Mouse (Mus musculus) kidney, embryonic 16.5 days (tissue): ENCODE results near the gene Rheb. TPM values are rescaled to one million over a fixed set of nuclear protein-coding genes. Genes with fewer than 3 reads are reported as not detected.

Experiments used
- ATAC-seq: fragments of 200-750 bp; cut with Nextera tagmentation; 2 replicates; pipeline ENCODE4 v1.8.0; 2017; ENCODE audit warnings: moderate TSS enrichment; ENCODE audit not compliant: low FRiP score, low TSS enrichment
- H3K27ac ChIP-seq: fragments of 300-500 bp; sonication (generic); 2 replicates; pipeline ENCODE4 v1.5.1; 2014; ENCODE audit warnings: low read length
- H3K27me3 ChIP-seq: fragments of 300-500 bp; sonication (generic); 2 replicates; pipeline ENCODE4 v1.6.1; 2014; ENCODE audit warnings: low read length, control low read depth, mixed read lengths; ENCODE audit not compliant: insufficient read depth
- H3K36me3 ChIP-seq: fragments of 300-500 bp; sonication (generic); 2 replicates; pipeline ENCODE4 v1.6.1; 2014; ENCODE audit warnings: low read length, control low read depth, mixed read lengths; ENCODE audit not compliant: insufficient read depth
- H3K4me1 ChIP-seq: fragments of 300-500 bp; sonication (generic); 2 replicates; pipeline ENCODE4 v1.6.1; 2014; ENCODE audit warnings: low read length, control low read depth, mixed read lengths; ENCODE audit not compliant: insufficient read depth
- H3K4me2 ChIP-seq: fragments of 300-500 bp; sonication (generic); replicated peaks from 2 replicates; pipeline ENCODE4 v1.6.1; 2014; ENCODE audit warnings: low read depth, low read length
- H3K4me3 ChIP-seq: fragments of 300-500 bp; sonication (generic); 2 replicates; pipeline ENCODE4 v1.5.1; 2014; ENCODE audit warnings: mild to moderate bottlenecking, low read length
- H3K9ac ChIP-seq: fragments of 300-500 bp; sonication (generic); replicated peaks from 2 replicates; pipeline ENCODE4 v1.6.1; 2014; ENCODE audit warnings: low read length
- H3K9me3 ChIP-seq: fragments of 300-500 bp; sonication (generic); 2 replicates; pipeline ENCODE4 v1.6.1; 2016; ENCODE audit warnings: low read length, control low read depth
- WGBS: fragments of 180-500 bp; shearing (Covaris S2); extraction: QIAGEN DNeasy Blood & Tissue Kit; methylation state at CpG from one replicate; pipeline ENCODE4 v1.1.7; 2014; 5-methylcytosine and 5-hydroxymethylcytosine counted together
- polyA plus RNA-seq: library from polyadenylated mRNA; unstranded; fragments of >200 nt; fragmentation: Nextera tagmentation; extraction: Ambion mirVana; gene quantifications from 2 replicates; pipeline ENCODE4 v1.2.1, GENCODE M21; 2015

Rheb gene
- polyA plus RNA-seq, result 208 and 209 TPM in 2 replicates

DNA sequence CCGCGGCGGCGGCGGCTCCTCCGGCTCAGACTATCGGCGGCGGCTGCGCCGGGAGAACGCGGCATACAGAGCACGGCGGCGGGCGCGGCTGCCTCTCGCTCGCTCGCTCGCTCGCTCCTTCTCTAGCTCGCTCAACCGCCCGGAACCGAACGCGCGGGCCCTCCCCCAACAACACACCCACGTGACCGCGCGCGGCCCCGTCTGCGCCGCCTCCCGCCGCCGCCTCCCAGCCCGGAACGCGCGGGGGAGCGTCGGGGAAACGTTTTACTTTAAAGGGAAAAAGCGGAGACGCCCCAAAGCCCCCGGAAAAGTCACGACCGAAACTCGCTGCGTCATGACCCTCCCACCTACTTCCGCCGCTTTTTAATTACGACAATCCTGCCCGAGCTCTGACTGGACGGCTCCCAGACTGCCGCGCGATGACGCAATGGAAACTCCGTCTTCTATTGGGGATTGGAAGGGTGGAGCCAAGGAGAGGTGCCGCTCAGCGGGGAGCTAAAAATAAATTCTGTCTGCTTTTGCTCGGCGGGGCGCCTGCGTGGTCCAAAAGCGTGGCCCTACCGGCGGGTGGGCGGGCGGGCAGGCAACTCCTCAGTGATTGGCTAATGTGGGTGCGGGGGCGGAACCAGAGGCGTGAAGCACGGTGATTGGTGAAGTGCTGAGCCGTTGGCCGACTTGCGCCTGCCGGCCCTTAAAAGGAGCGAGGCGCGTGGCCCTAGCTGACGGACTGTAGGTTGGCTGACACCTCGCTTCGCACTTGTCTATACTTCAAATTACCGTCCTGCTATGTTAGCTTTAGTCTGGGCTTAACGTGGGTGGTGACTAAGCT, at the start of gene Rheb:
Gene Rheb (minus strand): TSS at position 351 of the 829 bp plus-strand sequence.
- H3K4me1 ChIP-seq, result peaks cover 29% of the 10 kb centered on the region
- peak within 1 kb of the TSS; percentile 96 for H3K4me3 ChIP-seq
- peak within 1 kb of the TSS; percentile 98 for H3K4me2 ChIP-seq
- peak; percentile 98 for ATAC-seq
- H3K27ac ChIP-seq, result peak within 1 kb of the TSS; percentile 100
- no peaks in the 10 kb centered on the region for H3K27me3 ChIP-seq
- under 1% methylated on average over 92 of the region's 92 CpGs for WGBS
- no peaks in the 10 kb centered on the region for H3K9me3 ChIP-seq
- H3K36me3 ChIP-seq, result no peaks in the 10 kb centered on the region
- peak within 1 kb of the TSS; percentile 98 for H3K9ac ChIP-seq

DNA sequence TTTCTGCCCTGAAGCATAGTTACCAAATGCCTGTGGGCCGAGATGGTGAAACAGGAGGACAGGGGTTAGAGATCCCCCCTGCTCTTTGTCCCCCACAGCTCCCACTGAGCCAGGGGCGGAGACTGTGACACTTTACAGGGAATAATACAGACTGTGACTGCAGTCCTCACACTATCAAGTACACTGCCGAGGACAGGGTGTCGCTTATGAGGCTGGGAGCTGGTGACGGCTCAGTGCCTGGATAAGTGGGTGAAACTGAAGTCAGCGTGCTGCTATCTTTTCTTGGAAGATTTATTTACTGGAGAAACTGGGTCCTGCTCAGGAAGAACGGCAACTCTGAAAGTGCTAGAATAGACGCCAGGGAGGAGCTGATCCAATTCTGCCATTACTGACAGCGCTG, 47.4 kb upstream of the Rheb start:
- peaks cover 4% of the 10 kb centered on the region; the same call in 1 of the 2 replicates for H3K4me1 ChIP-seq
- no peaks in the 10 kb centered on the region for H3K9me3 ChIP-seq
- no peak overlapping the region for H3K9ac ChIP-seq
- H3K4me2 ChIP-seq, result no peak overlapping the region
- no peaks in the 10 kb centered on the region for H3K27me3 ChIP-seq
- H3K4me3 ChIP-seq, result no peak overlapping the region
- peaks cover 25% of the 10 kb centered on the region for H3K36me3 ChIP-seq
- no peak overlapping the region for H3K27ac ChIP-seq
- ATAC-seq, result no peak
- 49% methylated on average over 9 of the region's 9 CpGs for WGBS

DNA sequence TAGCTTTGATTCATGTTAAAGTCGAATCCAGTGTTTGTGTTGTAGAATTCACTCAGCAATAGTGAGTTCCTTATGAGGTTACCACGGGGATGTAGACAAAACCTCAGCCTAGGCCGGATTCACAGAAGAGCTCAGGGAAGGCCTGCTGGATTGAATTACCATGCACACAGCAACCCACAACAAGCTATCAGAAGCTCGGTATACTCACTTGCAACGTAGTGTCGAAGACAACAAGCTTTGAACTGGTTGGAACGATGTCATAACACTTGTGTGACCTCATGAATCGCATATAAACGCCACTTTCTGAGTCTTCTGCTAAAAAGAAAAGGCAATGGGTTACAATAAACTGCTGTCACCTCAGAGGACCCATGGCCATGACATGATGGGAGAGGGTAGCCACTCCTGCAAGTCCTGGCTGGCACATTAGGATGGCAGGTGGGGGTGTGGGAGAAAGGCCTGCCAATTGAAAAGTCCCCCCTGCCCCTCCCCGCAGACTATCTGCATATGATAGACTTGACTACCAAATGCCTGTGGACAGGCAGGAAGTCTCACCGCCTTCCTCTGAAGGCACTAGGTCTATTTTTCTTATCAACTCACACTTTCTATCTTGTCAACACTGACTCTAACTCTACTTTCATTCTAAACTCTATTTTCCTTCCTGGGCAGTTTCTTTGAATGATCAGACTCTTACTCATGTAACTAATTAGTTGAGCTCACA, 46.6 kb upstream of the Rheb start:
- peaks cover 27% of the 10 kb centered on the region for H3K36me3 ChIP-seq
- H3K4me3 ChIP-seq, result no peak overlapping the region
- H3K9me3 ChIP-seq, result no peaks in the 10 kb centered on the region
- H3K27ac ChIP-seq, result no peak overlapping the region
- no peak overlapping the region for H3K9ac ChIP-seq
- no peaks in the 10 kb centered on the region for H3K27me3 ChIP-seq
- no peak for ATAC-seq
- WGBS, result 83% methylated on average over 11 of the region's 11 CpGs
- H3K4me1 ChIP-seq, result peaks cover 4% of the 10 kb centered on the region; the same call in 1 of the 2 replicates
- no peak overlapping the region for H3K4me2 ChIP-seq

DNA sequence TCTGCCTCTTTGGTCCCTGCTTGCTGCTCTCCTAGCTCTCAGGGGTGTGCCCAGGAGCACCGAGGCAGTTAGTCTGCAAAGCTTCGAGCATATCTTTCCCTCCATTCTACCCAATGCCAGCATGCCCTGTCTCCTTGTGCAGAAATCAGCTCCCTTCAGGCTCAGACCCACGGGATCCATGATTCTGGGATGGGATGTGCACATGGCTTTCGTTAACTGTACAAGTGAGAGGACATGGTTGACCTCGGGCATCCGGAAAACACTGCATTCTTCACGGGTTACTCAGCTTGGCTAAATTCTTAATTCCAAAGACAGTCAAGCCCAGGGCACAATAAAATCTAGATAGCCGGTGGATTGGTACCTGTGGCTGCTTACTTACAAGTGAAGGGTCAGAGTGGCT, 44.8 kb upstream of the Rheb start:
- H3K27me3 ChIP-seq, result no peaks in the 10 kb centered on the region
- peaks cover 27% of the 10 kb centered on the region for H3K36me3 ChIP-seq
- H3K27ac ChIP-seq, result no peak overlapping the region
- 88% methylated on average over 8 of the region's 8 CpGs for WGBS
- H3K9me3 ChIP-seq, result no peaks in the 10 kb centered on the region
- H3K4me1 ChIP-seq, result no peaks in the 10 kb centered on the region
- no peak overlapping the region for H3K4me2 ChIP-seq
- H3K9ac ChIP-seq, result no peak overlapping the region
- ATAC-seq, result no peak
- no peak overlapping the region for H3K4me3 ChIP-seq

DNA sequence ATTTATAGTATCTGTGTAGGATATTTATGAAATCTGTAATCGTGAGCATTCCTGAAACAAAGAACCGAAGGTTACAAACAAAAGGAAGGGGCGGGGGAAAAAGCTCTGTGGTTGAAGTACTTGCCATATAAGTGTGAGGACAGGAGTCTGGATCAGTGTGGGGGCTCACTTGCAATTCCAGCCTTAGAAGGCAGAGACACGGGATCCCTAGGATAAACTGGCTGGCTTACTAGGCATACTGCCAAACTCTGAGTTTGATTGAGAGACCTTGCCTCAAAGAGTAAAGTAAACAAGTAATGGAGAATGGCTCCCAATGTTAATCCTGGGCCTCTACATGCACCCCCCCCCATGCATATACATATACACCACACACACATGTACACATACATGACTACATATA, 36.3 kb upstream of the Rheb start:
- WGBS, result 59% methylated on average over 4 of the region's 4 CpGs
- H3K36me3 ChIP-seq, result 0 out of 2 replicates have a peak, but pooled peaks cover 10% of the 10 kb centered on the region

DNA sequence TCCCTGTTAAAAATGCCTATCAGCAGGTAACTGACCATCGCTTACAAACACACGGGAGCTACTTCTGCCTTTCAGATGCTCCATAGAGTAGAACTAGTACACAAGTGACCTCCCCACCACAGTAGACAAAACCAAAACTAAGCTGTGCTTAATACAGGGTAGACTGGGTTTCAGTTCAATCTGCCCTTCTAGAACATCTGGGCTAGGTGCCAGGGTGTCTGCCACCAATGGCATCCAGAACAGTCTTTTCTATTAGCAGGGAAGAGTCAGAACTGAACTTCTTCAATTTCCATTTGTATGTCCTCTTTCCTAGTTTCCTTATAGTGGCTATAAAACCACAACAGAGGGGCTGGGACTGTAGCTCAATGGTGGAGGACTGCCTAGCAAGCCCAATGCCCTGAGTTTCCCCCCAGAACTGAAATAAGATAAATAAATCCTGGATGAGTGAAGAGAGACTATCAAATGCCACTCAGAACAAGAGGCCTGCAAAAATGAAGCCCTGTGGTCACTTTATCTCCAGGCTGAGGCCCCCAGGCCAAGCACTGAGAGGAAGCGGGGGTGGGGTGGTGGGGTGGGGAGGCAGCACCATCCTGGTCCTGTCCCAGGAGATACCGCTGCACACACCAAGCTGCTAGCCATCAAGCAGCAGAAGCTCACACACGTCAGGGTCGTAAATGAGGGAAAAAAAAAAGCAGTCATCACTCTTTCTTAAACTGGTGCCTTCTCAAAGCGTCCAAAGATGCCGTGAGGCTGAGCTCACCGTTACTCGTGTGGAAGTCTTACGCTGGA, 35.6 kb upstream of the Rheb start:
- H3K9ac ChIP-seq, result no peak overlapping the region
- no peak overlapping the region for H3K27ac ChIP-seq
- no peak overlapping the region for H3K4me3 ChIP-seq
- no peaks in the 10 kb centered on the region for H3K27me3 ChIP-seq
- WGBS, result 51% methylated on average over 11 of the region's 11 CpGs
- no peak for ATAC-seq
- 0 out of 2 replicates have a peak, but pooled peaks cover 10% of the 10 kb centered on the region for H3K36me3 ChIP-seq
- no peaks in the 10 kb centered on the region for H3K4me1 ChIP-seq
- no peak overlapping the region for H3K4me2 ChIP-seq
- no peaks in the 10 kb centered on the region for H3K9me3 ChIP-seq

More for the DNA sequence above, 36.3 kb upstream of the Rheb start:
- no peaks in the 10 kb centered on the region for H3K27me3 ChIP-seq
- no peak overlapping the region for H3K27ac ChIP-seq
- no peak overlapping the region for H3K9ac ChIP-seq
- no peak overlapping the region for H3K4me3 ChIP-seq
- no peak for ATAC-seq
- H3K4me2 ChIP-seq, result no peak overlapping the region
- H3K4me1 ChIP-seq, result no peaks in the 10 kb centered on the region
- no peaks in the 10 kb centered on the region for H3K9me3 ChIP-seq

DNA sequence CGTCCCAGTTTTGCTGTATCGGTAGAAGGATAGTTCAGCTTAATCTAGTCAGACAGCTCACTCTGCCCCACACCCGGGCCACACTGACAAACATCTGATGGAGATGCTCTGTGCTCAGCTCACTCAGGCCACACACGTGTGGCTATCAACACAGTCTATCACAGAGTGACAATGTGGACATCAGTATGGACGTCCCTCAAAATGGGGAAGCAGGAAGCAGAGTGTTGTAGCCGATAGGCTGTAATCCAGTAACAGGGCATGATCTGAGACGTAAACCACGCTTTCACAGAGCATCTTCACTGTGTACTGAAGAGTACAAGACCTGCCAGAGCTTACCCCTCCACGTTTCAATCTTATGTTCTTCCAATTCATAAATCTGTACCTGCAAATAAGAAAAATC, 34.2 kb upstream of the Rheb start:
- ATAC-seq, result no peak
- Histone ChIP-seq H3K4me1 (no peaks in the 10 kb centered on the region), H3K27me3 (no peaks in the 10 kb centered on the region), H3K27ac (no peak overlapping the region), H3K36me3 (0 out of 2 replicates have a peak, but pooled peaks cover 10% of the 10 kb centered on the region), H3K4me3 (no peak overlapping the region), H3K4me2 (no peak overlapping the region), H3K9ac (no peak overlapping the region), H3K9me3 (no peaks in the 10 kb centered on the region)
- WGBS, result 91% methylated on average over 9 of the region's 9 CpGs

DNA sequence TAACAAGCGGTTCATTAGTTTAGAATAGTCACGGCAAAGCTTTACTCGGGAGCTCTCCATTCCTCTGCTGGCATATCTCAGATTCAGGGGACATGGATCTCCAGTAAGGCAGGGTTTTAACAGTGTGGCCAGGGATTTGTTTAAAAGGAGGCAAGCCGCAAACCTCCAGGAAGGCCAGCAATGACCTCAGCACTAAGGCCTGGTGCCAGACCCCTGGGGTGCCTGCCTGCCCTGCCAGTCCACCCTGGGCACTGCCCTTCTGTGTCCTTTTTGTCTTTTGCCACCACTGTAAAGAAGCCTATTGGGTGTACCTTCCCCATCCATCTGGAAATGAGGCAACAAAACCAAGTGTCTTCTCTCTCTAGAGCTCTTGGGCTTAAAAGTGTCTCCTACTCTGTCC, 31.7 kb upstream of the Rheb start:
- no peaks in the 10 kb centered on the region for H3K9me3 ChIP-seq
- H3K4me2 ChIP-seq, result no peak overlapping the region
- H3K27ac ChIP-seq, result no peak overlapping the region
- no peak overlapping the region for H3K9ac ChIP-seq
- H3K4me3 ChIP-seq, result no peak overlapping the region
- no peak for ATAC-seq
- 0 out of 2 replicates have a peak, but pooled peaks cover 7% of the 10 kb centered on the region for H3K36me3 ChIP-seq
- H3K27me3 ChIP-seq, result no peaks in the 10 kb centered on the region
- WGBS, result 89% methylated on average over 4 of the region's 4 CpGs
- H3K4me1 ChIP-seq, result no peaks in the 10 kb centered on the region

DNA sequence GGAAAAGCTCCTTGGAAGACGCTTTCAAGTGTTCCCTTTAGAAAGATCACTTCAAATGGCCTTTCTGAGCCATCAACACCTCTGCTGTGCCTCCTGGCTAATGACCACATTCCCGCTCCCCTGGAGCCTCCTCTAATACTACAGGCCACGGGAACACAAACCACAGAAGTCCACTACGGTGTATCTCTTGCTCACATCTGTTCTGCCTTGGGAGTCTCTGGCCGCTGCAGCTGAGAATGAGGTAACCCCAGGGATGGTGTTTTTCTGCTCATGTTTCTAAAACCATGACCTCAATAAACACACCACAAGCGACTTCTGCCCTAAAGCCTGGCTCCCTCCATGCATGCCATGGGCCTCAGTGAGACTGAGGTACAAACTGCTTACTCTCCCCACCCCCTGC, 30.8 kb upstream of the Rheb start:
- Histone ChIP-seq H3K9me3 (no peaks in the 10 kb centered on the region), H3K9ac (no peak overlapping the region), H3K27ac (no peak overlapping the region), H3K4me1 (no peaks in the 10 kb centered on the region), H3K4me2 (no peak overlapping the region), H3K27me3 (no peaks in the 10 kb centered on the region), H3K4me3 (no peak overlapping the region), H3K36me3 (0 out of 2 replicates have a peak, but pooled peaks cover 4% of the 10 kb centered on the region)
- no peak for ATAC-seq
- WGBS, result 42% methylated on average over 6 of the region's 6 CpGs
